In the genomic region with DNA sequence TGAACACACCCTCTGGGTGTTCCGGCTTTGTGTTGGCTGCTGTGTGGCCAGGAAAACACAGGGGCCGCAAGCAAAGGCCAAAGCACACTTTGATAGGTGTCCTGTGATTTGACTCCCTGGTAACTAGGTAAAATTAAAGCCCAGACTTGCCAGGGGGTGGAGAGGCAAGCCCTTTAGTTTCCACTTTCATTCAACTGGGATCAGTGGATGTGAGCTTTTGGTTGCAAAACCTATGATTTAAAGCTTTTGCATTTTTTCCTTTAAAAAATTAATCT, we compare ENCODE assay signal across 20 mouse cellular contexts.
A peak's percentile ranks its signal among the peaks of the same experiment; 100 is the strongest.
DNase-seq lines count a peak whose midpoint lies in the region; ATAC-seq and TF ChIP-seq lines count a peak whose summit lies in the region.
"Had no signal": no experiment of that assay in that cellular context is flagged by ENCODE, and none has a peak within 500 bp of the region (broad histone marks: within the 10 kb centered on the region; RNA-seq: fewer than 3 reads in every experiment).

No protein-coding gene starts in this region.

- no peaks in the 10 kb centered on the region for H3K36me3 ChIP-seq in kidney, embryonic 16.5 days (ENCODE audit: insufficient read depth, low read length)
- no peaks in the 10 kb centered on the region for H3K36me3 ChIP-seq in liver, embryonic 16.5 days (ENCODE audit: control insufficient read depth, insufficient read depth)
- no peaks in the 10 kb centered on the region for H3K36me3 ChIP-seq in midbrain, postnatal 0 days (ENCODE audit: insufficient read depth, low read length)
- H3K36me3 ChIP-seq: midbrain, embryonic 10.5 days; neural tube, embryonic 15.5 days had no signal

- DNase-seq in adrenal gland, postnatal 10 days = peak; percentile 44
- DNase-seq in adrenal gland, postnatal 25 days = no peak
- DNase-seq in kidney, adult 8-10 months = peak; percentile 45 to 55
- DNase-seq in kidney, adult 18-20 months = no peak
- DNase-seq in midbrain, postnatal 0 days (ENCODE audit: low spot score) = no peak
- DNase-seq in left cerebral cortex, adult 18-20 months (ENCODE audit: low spot score in 2 of 2) = no peak
- DNase-seq: cerebellum, adult 8-10 months; heart, adult 18-20 months; layer of hippocampus, adult 9-11 months; lung, postnatal 4 days; retina, postnatal 1 day; right cerebral cortex, postnatal 4 days; thymus, postnatal 36 days had no signal

- 70% methylated on average over 2 of the region's 2 CpGs for WGBS in kidney, embryonic 16.5 days
- 48% methylated on average over 2 of the region's 2 CpGs for WGBS in liver, embryonic 16.5 days (ENCODE audit: insufficient replicate concordance)
- 83% methylated on average over 2 of the region's 2 CpGs for WGBS in midbrain, postnatal 0 days

- peaks cover 23% of the 10 kb centered on the region for H3K4me1 ChIP-seq in kidney, embryonic 16.5 days (ENCODE audit: insufficient read depth, low read length)
- H3K4me1 ChIP-seq in liver, embryonic 16.5 days (ENCODE audit: control insufficient read depth, low read depth, low read length) = no peaks in the 10 kb centered on the region
- no peaks in the 10 kb centered on the region for H3K4me1 ChIP-seq in midbrain, postnatal 0 days (ENCODE audit: insufficient read depth, low read length)

- H3K4me3 ChIP-seq in kidney, embryonic 16.5 days (ENCODE audit: low read length) = no peak overlapping the region
- H3K4me3 ChIP-seq in liver, embryonic 16.5 days (ENCODE audit: low read depth, low read length) = no peak overlapping the region
- H3K4me3 ChIP-seq in midbrain, postnatal 0 days (ENCODE audit: low read depth, low read length) = no peak overlapping the region
- H3K4me3 ChIP-seq: erythroblast, embryonic 14.5 days; midbrain, embryonic 10.5 days; myocyte; neural tube, embryonic 15.5 days had no signal

- no peak overlapping the region for H3K4me2 ChIP-seq in kidney, embryonic 16.5 days (replicated peaks; ENCODE audit: low read depth, low read length)
- no peak overlapping the region for H3K4me2 ChIP-seq in liver, embryonic 16.5 days (ENCODE audit: low read depth, low read length)
- H3K4me2 ChIP-seq in midbrain, postnatal 0 days (ENCODE audit: low read depth, low read length, poor library complexity, severe bottlenecking) = no peak overlapping the region
- H3K4me2 ChIP-seq: neural tube, embryonic 15.5 days had no signal

- no peak overlapping the region for H3K9ac ChIP-seq in kidney, embryonic 16.5 days (replicated peaks; ENCODE audit: low read length)
- H3K9ac ChIP-seq in liver, embryonic 16.5 days (ENCODE audit: low read depth, low read length) = no peak overlapping the region
- H3K9ac ChIP-seq in midbrain, postnatal 0 days (replicated peaks; ENCODE audit: low read length, poor library complexity, severe bottlenecking) = no peak overlapping the region
- H3K9ac ChIP-seq: neural tube, embryonic 15.5 days had no signal

- 0 out of 2 replicates have a peak overlapping the region, but pooled peaks have one; percentile 24 for H3K27ac ChIP-seq in kidney, embryonic 16.5 days (ENCODE audit: low read length)
- peak overlapping the region; percentile 82 for H3K27ac ChIP-seq in liver, embryonic 16.5 days (ENCODE audit: low read length)
- H3K27ac ChIP-seq in midbrain, postnatal 0 days (ENCODE audit: low read depth, low read length) = no peak overlapping the region
- H3K27ac ChIP-seq: midbrain, embryonic 10.5 days; neural tube, embryonic 15.5 days had no signal

- no peak for ATAC-seq in kidney, embryonic 16.5 days (ENCODE audit: low FRiP score, low TSS enrichment)
- ATAC-seq in liver, embryonic 16.5 days (ENCODE audit: low read depth) = no peak; the same call in 1 of the 2 replicates
- ATAC-seq in midbrain, postnatal 0 days (ENCODE audit: low FRiP score) = no peak
- ATAC-seq: forebrain, embryonic 16.5 days had no signal

- H3K9me3 ChIP-seq in kidney, embryonic 16.5 days (ENCODE audit: low read length) = no peaks in the 10 kb centered on the region
- no peaks in the 10 kb centered on the region for H3K9me3 ChIP-seq in liver, embryonic 16.5 days (replicated peaks; ENCODE audit: control insufficient read depth, low read length)
- no peaks in the 10 kb centered on the region for H3K9me3 ChIP-seq in midbrain, postnatal 0 days (ENCODE audit: low read length)
- H3K9me3 ChIP-seq: midbrain, embryonic 10.5 days; neural tube, embryonic 15.5 days had no signal

- no peak for TF ChIP-seq CTCF in midbrain, postnatal 0 days (IDR thresholded peaks at IDR 0.05)

- H3K27me3 ChIP-seq in kidney, embryonic 16.5 days (ENCODE audit: insufficient read depth, low read length) = no peaks in the 10 kb centered on the region
- no peaks in the 10 kb centered on the region for H3K27me3 ChIP-seq in liver, embryonic 16.5 days (ENCODE audit: control insufficient read depth, insufficient read depth, low read depth, low read length)
- H3K27me3 ChIP-seq in midbrain, postnatal 0 days (ENCODE audit: insufficient read depth, low read length) = no peaks in the 10 kb centered on the region
- H3K27me3 ChIP-seq: neural tube, embryonic 15.5 days had no signal

Comparison
In these comparisons a context has a peak if more than half of its experiments do, and no peak if none do; other contexts are left out.
1. DNase-seq: peak in adrenal gland, postnatal 10 days (single experiment) and kidney, adult 8-10 months (2 of 2); none in adrenal gland, postnatal 25 days (single experiment), kidney, adult 18-20 months (single experiment), midbrain, postnatal 0 days (single experiment) and left cerebral cortex, adult 18-20 months (0 of 2).